Mouse (Mus musculus): ENCODE data around the gene Dgkq. TPM values are rescaled to one million over a fixed set of nuclear protein-coding genes. Genes with fewer than 3 reads are reported as not detected.

The Dgkq gene
- polyA plus RNA-seq, 1 experiment from 2014 or later = 9.1 TPM

DNA sequence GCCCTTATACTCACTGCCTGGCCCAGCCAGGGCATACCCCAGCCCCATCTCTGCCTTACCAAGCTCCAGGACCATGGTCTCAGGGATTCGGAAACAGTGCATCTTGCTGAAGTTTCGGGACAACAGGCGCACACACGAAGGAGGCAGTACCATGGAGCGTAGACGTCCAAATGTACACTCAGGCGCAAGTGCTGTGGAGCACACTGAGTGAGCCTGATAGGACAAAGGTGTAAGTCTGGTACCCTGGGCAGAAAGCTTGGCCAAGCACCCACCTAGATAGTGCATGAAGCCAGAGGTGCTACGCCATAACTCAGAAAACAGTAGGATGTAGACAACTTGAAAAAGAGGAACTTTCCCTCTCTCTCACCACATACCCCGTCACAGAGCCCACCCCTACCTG is 14.1 kb downstream of the Dgkq start:
- no peak overlapping the region for H3K27ac ChIP-seq (ENCODE audit: low read length)
- no peaks in the 10 kb centered on the region for H3K27me3 ChIP-seq (ENCODE audit: control insufficient read depth, insufficient read depth, low read length)
- WGBS = 95% methylated on average over 9 of the region's 9 CpGs
- no peak overlapping the region for H3K4me3 ChIP-seq (ENCODE audit: low read depth, low read length)
- H3K4me1 ChIP-seq (ENCODE audit: control insufficient read depth, insufficient read depth, low read length) = peaks cover 5% of the 10 kb centered on the region; the same call in 1 of the 2 replicates
- no peak overlapping the region for H3K4me2 ChIP-seq (replicated peaks; ENCODE audit: low read depth, low read length)
- H3K9ac ChIP-seq (replicated peaks; ENCODE audit: low read depth, low read length) = no peak overlapping the region
- no peaks in the 10 kb centered on the region for H3K9me3 ChIP-seq (ENCODE audit: control insufficient read depth, low read depth, low read length)
- peaks cover 29% of the 10 kb centered on the region for H3K36me3 ChIP-seq (ENCODE audit: control insufficient read depth, insufficient read depth, low read length)
- ATAC-seq (ENCODE audit: insufficient number of reproducible peaks, insufficient read depth, low FRiP score, low read depth) = no peak

DNA sequence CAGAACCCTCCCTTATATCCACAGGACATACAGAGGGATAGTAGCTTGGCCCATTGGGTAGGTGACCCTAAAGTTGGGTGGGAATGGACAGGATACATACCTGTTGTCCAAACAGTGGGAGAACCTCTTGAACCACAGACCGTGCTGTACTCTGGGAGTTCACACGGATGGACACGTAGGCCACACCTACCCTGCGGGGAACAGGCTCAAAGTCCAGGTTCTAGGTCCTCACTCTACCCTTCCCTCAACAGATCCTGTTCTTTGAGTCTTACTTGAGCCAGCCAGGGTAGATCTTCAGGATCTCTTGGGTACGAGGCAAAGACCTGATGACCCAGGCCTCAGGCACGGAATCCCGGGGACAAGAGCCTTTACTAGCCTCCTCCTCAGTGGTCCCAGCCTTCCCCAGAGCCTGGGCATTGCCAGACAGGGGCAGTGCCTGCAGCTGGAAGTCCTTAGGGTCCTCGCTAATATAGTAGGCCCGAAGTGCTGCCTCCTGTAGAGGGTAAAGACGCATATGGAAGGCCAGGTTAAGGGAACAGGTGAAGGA is 15.0 kb downstream of the Dgkq start:
- 95% methylated on average over 10 of the region's 10 CpGs for WGBS
- Histone ChIP-seq H3K27me3 (ENCODE audit: control insufficient read depth, insufficient read depth, low read length) (no peaks in the 10 kb centered on the region), H3K9ac (replicated peaks; ENCODE audit: low read depth, low read length) (no peak overlapping the region), H3K4me3 (ENCODE audit: low read depth, low read length) (no peak overlapping the region), H3K36me3 (ENCODE audit: control insufficient read depth, insufficient read depth, low read length) (peaks cover 37% of the 10 kb centered on the region), H3K9me3 (ENCODE audit: control insufficient read depth, low read depth, low read length) (no peaks in the 10 kb centered on the region), H3K27ac (ENCODE audit: low read length) (no peak overlapping the region), H3K4me2 (replicated peaks; ENCODE audit: low read depth, low read length) (no peak overlapping the region), H3K4me1 (ENCODE audit: control insufficient read depth, insufficient read depth, low read length) (peaks cover 1% of the 10 kb centered on the region; the same call in 1 of the 2 replicates)
- no peak for ATAC-seq (ENCODE audit: insufficient number of reproducible peaks, insufficient read depth, low FRiP score, low read depth)

DNA sequence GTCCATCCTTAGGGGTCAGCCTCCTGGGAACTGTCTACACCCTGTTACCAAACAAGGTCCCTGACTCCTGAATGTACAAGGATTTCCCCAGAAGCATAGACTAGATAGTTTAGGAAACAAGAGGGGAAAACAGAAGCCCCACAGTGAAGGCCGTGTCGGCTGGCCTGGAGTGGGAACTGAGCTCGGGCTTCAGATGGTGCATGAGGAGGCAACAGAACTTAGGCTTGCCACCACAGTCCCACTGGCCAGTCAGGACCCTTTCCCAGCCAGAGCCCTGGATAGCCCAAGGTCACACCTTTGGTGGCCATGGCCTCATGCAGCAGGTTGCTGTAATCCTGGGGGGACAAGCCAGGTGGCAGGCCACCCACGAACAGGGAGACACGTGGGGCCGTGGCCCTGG is 16.1 kb downstream of the Dgkq start:
- no peak for ATAC-seq (ENCODE audit: insufficient number of reproducible peaks, insufficient read depth, low FRiP score, low read depth)
- Histone ChIP-seq H3K9me3 (ENCODE audit: control insufficient read depth, low read depth, low read length) (no peaks in the 10 kb centered on the region), H3K36me3 (ENCODE audit: control insufficient read depth, insufficient read depth, low read length) (peaks cover 43% of the 10 kb centered on the region), H3K4me1 (ENCODE audit: control insufficient read depth, insufficient read depth, low read length) (no peaks in the 10 kb centered on the region), H3K4me3 (ENCODE audit: low read depth, low read length) (no peak overlapping the region), H3K27ac (ENCODE audit: low read length) (no peak overlapping the region), H3K27me3 (ENCODE audit: control insufficient read depth, insufficient read depth, low read length) (no peaks in the 10 kb centered on the region), H3K4me2 (replicated peaks; ENCODE audit: low read depth, low read length) (no peak overlapping the region), H3K9ac (replicated peaks; ENCODE audit: low read depth, low read length) (no peak overlapping the region)
- 91% methylated on average over 6 of the region's 6 CpGs for WGBS

DNA sequence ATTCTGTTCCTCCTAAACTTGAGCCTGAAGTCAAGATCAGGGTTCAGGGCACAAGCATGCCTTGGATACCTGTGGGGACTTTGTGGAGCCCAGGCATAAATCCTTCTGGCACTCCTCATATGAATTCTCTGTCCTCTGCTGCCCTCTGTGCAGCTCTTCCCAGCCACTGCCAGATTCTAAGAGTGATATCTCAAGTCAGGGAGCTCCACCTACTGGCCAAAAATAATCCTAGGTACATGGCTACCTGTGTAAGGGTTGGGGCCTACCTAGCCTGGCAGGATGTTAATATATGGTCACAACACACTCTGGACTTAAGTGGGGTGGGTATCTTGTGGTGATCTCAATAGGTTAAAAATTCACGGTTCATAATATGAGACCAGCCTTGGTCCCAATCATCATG is 17.6 kb downstream of the Dgkq start:
- ATAC-seq (ENCODE audit: insufficient number of reproducible peaks, insufficient read depth, low FRiP score, low read depth) = peak; percentile 51; the same call in 1 of the 2 replicates

DNA sequence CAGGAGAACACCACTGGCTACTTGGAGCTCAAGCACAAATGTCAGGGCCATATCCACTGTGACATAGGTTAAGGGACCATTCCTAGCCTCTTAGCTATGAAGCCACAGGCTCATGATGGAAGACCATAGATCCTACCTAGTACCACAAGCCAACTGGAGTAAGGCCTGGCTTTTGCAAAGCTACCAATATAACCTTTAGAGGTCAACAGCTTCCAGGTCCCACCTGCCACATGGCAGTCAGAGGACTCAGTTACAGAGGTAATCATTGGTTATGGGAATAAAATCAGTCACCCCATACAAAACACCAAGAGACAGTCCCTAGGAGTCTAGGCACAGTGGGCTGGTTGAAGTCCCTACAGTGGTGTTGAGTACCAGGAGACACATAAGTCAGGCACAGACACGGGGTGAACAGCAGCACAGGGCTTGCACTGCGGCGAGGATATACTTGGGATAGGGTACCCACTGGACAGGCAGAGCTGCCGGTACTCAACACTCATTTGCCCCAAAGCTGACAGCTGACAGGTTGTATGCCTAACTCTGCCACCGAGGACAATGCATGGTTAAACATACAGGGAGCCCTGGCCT is 18.2 kb downstream of the Dgkq start:
- Histone ChIP-seq H3K9ac (replicated peaks; ENCODE audit: low read depth, low read length) (no peak overlapping the region), H3K36me3 (ENCODE audit: control insufficient read depth, insufficient read depth, low read length) (peaks cover 39% of the 10 kb centered on the region), H3K4me2 (replicated peaks; ENCODE audit: low read depth, low read length) (no peak overlapping the region), H3K27me3 (ENCODE audit: control insufficient read depth, insufficient read depth, low read length) (no peaks in the 10 kb centered on the region), H3K27ac (ENCODE audit: low read length) (no peak overlapping the region), H3K9me3 (ENCODE audit: control insufficient read depth, low read depth, low read length) (no peaks in the 10 kb centered on the region), H3K4me3 (ENCODE audit: low read depth, low read length) (no peak overlapping the region), H3K4me1 (ENCODE audit: control insufficient read depth, insufficient read depth, low read length) (no peaks in the 10 kb centered on the region)
- 84% methylated on average over 5 of the region's 5 CpGs for WGBS
- ATAC-seq (ENCODE audit: insufficient number of reproducible peaks, insufficient read depth, low FRiP score, low read depth) = no peak

More for the DNA sequence above, 17.6 kb downstream of the Dgkq start:
- H3K27ac ChIP-seq (ENCODE audit: low read length) = no peak overlapping the region
- H3K4me1 ChIP-seq (ENCODE audit: control insufficient read depth, insufficient read depth, low read length) = no peaks in the 10 kb centered on the region
- H3K9me3 ChIP-seq (ENCODE audit: control insufficient read depth, low read depth, low read length) = no peaks in the 10 kb centered on the region
- H3K4me2 ChIP-seq (replicated peaks; ENCODE audit: low read depth, low read length) = no peak overlapping the region
- no peaks in the 10 kb centered on the region for H3K27me3 ChIP-seq (ENCODE audit: control insufficient read depth, insufficient read depth, low read length)
- WGBS = 59% methylated on average over 1 of the region's 1 CpGs
- H3K4me3 ChIP-seq (ENCODE audit: low read depth, low read length) = no peak overlapping the region
- peaks cover 41% of the 10 kb centered on the region for H3K36me3 ChIP-seq (ENCODE audit: control insufficient read depth, insufficient read depth, low read length)
- H3K9ac ChIP-seq (replicated peaks; ENCODE audit: low read depth, low read length) = no peak overlapping the region

DNA sequence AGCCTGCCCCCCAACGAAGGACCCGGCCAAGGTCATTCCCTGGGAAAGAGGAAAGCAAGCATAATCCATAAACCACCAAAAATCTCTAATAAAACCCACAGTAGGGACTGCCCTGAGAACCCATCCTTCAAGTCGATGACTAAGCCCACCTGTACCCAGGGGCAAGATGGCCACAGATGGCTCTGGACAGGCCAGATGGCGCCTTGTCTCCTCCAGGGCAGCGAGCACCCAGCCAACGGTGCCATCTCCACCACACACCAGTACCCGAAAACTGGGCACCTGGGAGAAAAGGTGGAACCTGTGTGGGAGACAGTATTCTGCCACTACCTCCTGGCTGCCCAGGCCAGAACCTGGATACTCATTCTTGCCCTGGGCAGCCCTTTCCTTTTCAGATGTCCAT is 19.1 kb downstream of the Dgkq start:
- ATAC-seq (ENCODE audit: insufficient number of reproducible peaks, insufficient read depth, low FRiP score, low read depth) = no peak
- Histone ChIP-seq H3K27ac (ENCODE audit: low read length) (no peak overlapping the region), H3K9ac (replicated peaks; ENCODE audit: low read depth, low read length) (no peak overlapping the region), H3K9me3 (ENCODE audit: control insufficient read depth, low read depth, low read length) (no peaks in the 10 kb centered on the region), H3K27me3 (ENCODE audit: control insufficient read depth, insufficient read depth, low read length) (no peaks in the 10 kb centered on the region), H3K4me1 (ENCODE audit: control insufficient read depth, insufficient read depth, low read length) (no peaks in the 10 kb centered on the region), H3K36me3 (ENCODE audit: control insufficient read depth, insufficient read depth, low read length) (peaks cover 44% of the 10 kb centered on the region), H3K4me3 (ENCODE audit: low read depth, low read length) (no peak overlapping the region), H3K4me2 (replicated peaks; ENCODE audit: low read depth, low read length) (no peak overlapping the region)
- 87% methylated on average over 7 of the region's 7 CpGs for WGBS

DNA sequence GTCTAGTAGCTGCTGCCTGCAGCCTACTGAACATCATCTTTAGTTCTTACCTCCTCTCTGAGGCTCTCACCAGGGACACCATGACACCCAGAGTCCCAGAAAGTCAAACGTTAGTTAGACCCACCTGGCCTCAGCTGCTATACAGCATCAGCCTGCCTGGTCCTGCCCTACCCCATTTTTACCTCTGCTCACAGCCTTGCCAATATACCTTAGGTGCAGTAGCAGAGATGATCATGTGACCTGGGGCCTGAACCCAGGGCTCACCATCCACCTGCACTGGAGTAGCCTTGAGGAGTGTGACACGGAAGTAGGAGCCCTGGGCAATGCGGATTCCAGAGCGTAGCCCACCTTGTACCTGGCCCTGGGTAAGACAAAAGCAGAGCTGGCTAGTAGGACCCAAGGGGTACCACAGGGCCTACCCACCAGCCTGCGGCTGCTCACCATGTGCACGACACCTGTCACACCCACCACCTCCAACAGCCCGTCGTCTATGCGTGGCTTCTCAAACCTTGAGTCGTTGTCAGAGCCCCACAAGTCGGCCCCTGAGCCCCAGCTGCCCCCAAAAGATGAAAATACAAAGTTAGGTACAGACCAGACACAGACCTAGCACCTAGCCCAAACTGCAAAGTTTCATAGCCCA is 20.4 kb downstream of the Dgkq start:
- Histone ChIP-seq H3K4me1 (ENCODE audit: control insufficient read depth, insufficient read depth, low read length) (no peaks in the 10 kb centered on the region), H3K4me3 (ENCODE audit: low read depth, low read length) (no peak overlapping the region), H3K4me2 (replicated peaks; ENCODE audit: low read depth, low read length) (no peak overlapping the region), H3K27ac (ENCODE audit: low read length) (no peak overlapping the region), H3K9ac (replicated peaks; ENCODE audit: low read depth, low read length) (no peak overlapping the region), H3K36me3 (ENCODE audit: control insufficient read depth, insufficient read depth, low read length) (peaks cover 40% of the 10 kb centered on the region), H3K9me3 (ENCODE audit: control insufficient read depth, low read depth, low read length) (no peaks in the 10 kb centered on the region), H3K27me3 (ENCODE audit: control insufficient read depth, insufficient read depth, low read length) (no peaks in the 10 kb centered on the region)
- 91% methylated on average over 11 of the region's 11 CpGs for WGBS
- ATAC-seq (ENCODE audit: insufficient number of reproducible peaks, insufficient read depth, low FRiP score, low read depth) = no peak

DNA sequence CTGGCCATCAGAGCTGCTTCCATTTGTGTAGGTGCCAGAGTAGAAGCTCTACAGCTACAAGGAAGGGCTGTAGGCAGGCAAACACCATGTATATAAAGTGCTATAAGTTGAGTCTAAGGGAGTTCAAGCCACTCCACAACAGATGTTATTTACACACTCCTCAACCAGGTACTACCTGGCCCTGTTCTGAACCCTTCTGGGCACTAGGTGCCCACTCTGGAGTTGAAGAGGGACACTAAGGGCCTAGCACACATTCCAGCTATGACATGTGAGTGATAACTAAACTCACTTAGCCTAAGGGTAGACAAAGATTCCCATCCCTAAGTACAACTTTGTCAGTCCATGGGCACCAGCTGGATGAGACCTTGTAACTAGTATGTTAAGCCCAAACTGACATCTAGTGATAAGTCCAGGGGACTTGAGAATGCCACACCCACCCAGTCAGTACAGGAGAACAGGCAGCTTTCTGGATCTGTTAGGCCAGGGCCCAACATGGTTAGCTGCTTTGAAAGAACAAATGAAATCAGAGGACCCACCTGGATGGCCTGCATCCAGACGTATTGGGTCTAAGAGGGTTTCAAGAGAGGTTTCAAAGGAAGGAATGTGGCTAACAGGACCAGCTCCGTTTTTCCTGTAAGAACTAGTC is 21.5 kb downstream of the Dgkq start:
- H3K9me3 ChIP-seq (ENCODE audit: control insufficient read depth, low read depth, low read length) = no peaks in the 10 kb centered on the region
- H3K9ac ChIP-seq (replicated peaks; ENCODE audit: low read depth, low read length) = no peak overlapping the region
- H3K4me3 ChIP-seq (ENCODE audit: low read depth, low read length) = no peak overlapping the region
- no peaks in the 10 kb centered on the region for H3K4me1 ChIP-seq (ENCODE audit: control insufficient read depth, insufficient read depth, low read length)
- no peaks in the 10 kb centered on the region for H3K27me3 ChIP-seq (ENCODE audit: control insufficient read depth, insufficient read depth, low read length)
- H3K27ac ChIP-seq (ENCODE audit: low read length) = no peak overlapping the region
- H3K4me2 ChIP-seq (replicated peaks; ENCODE audit: low read depth, low read length) = no peak overlapping the region
- ATAC-seq (ENCODE audit: insufficient number of reproducible peaks, insufficient read depth, low FRiP score, low read depth) = no peak
- 81% methylated on average over 2 of the region's 2 CpGs for WGBS
- H3K36me3 ChIP-seq (ENCODE audit: control insufficient read depth, insufficient read depth, low read length) = peaks cover 31% of the 10 kb centered on the region
